Mouse (Mus musculus) cerebellum, adult 2 months (tissue): ENCODE data around the gene Tmem114.

Experiments used
- CTCF ChIP-seq: fragments of 200-500 bp; IDR thresholded peaks from 2 replicates; pipeline ENCODE4 v1.5.1; 2011; ENCODE audit warnings: low read depth, mild to moderate bottlenecking, control low read depth, low read length, moderate library complexity, borderline replicate concordance; ENCODE audit not compliant: insufficient read depth
- POLR2A ChIP-seq: fragments of 200-500 bp; IDR thresholded peaks from 2 replicates; pipeline ENCODE4 v1.6.1; 2011; ENCODE audit warnings: low read length, control low read depth, borderline replicate concordance; ENCODE audit not compliant: insufficient read depth

DNA sequence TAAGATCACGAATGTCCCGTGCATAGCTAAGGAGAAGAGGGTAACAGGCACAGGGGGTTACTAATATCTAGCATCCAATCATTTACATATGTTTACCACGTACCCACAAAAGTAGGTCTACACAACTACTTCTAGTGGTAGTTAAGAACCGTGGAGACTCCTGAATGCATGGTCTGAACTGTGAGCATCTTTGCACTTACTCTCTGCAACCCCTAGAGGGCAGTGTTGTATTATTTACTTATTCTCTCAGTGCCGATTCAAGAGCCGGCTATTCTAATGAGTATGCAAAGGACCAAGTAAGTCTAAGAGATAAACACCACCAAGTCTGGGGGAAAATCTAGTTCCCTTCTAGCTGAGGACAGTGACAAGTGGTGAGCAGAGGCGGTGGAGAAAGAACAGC is 12.7 kb downstream of the Tmem114 start:
- TF ChIP-seq CTCF (peak; percentile 57; the same call in 1 of the 2 replicates), POLR2A (no peak)
